Mouse (Mus musculus) CH12F3 (cell line): Measurements from ENCODE around the gene Avpi1.

ENCODE experiments used
- in situ Hi-C: fragments of 300-500 bp; cut with MboI; formaldehyde crosslinking; loops from 2 replicates; pipeline ENCODE4 v1.14.3; 2020; ENCODE audit warnings: low sequenced_read_pairs

Avpi1 gene

DNA sequence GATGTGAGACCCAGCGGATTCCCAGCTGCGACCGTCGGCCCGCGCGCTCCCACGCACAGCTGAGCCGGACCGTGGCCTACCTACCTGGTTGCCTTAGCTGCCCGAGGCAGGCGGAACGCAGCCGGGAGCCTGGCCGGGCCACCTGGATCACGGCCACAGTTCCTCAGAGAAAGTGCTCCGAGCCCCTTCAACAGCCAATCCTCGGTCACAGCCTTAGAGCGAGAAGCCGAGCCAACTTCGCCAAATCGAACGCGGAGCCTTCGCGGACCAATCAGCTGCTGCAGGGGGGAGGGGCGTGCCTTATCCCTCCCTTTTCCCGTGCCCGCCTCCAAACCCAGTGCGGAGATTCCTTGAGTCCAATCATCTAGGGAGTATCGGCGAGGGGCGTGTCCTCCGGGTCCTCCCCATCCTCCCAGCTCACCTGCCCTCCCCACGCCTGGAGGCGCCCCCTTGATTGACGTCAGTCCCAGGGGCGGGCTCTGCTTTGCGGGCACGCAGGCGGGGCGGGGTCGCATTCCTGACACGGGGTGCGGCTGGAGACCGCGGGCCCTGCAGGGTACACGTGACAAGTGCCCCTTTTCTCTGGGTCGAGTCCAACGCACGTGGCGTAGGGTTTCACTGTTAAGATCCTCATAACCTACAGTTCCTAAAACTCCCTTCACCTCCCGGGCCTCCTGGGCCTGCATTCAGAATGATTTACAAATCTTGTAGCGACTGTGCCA lies at the start of gene Avpi1:
Avpi1 (minus strand) TSS at position 273 of the 722 bp plus-strand sequence.
- in situ Hi-C loops = no loop called here

- in situ Hi-C loops = no loop called here
These were observed 48.6 kb upstream of the Avpi1 start for GRCm38 (mm10) chr19:42177461-42177860.

GRCm38 (mm10) chr19:42176841-42177240 lies 48.0 kb upstream of the Avpi1 start:
- in situ Hi-C loops = no loop called here

- in situ Hi-C loops = no loop called here
These were observed 41.4 kb upstream of the Avpi1 start for GRCm38 (mm10) chr19:42170025-42170969.

DNA sequence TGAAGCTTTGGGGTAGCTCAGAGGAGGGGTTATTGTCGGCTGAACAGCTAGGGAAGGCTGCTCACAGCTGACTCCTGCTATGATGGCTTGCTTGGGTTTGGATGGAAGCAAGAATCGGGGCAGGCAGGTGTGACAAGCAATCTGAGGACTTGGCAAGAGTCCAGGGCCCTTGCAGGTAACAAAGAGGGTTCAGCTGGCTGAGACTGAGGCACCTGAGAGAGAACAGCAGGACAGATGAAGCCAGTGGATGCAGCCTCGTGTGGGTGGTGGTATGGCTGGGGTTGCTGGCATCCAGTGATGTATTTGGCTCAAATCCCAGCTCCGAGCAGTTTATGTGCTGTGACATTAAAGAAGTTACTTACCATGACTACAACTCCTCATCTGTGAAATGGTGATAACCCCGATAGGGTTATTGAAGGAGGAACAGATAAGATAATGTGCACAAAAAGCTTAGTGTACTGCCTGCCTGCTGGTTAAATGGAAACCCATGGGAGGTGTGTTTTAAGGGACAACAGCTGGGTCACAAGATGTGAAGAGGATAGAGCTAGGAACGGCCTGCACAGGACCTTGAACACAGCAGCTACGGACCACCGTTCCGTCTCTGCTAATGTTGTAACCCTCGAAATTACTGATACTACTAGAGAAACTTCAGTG lies 40.6 kb upstream of the Avpi1 start:
- in situ Hi-C loops = no loop called here

GRCm38 (mm10) chr19:42167489-42167888 lies 38.6 kb upstream of the Avpi1 start:
- in situ Hi-C loops = no loop called here

DNA sequence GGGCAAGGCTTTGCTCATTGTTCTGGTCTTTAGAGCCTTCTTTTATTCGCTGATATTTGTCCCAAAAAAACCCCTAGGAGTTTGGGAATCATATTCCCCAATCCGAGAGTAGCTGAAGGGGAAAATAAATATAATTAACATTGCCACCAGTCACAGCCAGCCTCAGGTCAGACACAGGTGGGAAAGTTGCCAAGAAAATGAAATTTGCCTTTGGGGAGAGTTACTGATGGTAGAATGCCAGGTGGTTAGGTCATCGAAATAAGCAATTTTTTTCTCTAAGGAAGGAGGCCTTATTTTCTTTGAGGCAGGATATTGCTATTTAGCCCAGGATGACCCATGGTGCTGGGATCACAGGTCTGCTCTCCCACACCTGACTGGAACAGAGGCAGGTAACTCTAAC lies 37.9 kb upstream of the Avpi1 start:
- in situ Hi-C loops = no loop called here

- in situ Hi-C loops = no loop called here
These were observed 37.3 kb upstream of the Avpi1 start for GRCm38 (mm10) chr19:42166130-42166529.

- in situ Hi-C loops = no loop called here
These were observed 35.3 kb upstream of the Avpi1 start for GRCm38 (mm10) chr19:42164188-42164587.

DNA sequence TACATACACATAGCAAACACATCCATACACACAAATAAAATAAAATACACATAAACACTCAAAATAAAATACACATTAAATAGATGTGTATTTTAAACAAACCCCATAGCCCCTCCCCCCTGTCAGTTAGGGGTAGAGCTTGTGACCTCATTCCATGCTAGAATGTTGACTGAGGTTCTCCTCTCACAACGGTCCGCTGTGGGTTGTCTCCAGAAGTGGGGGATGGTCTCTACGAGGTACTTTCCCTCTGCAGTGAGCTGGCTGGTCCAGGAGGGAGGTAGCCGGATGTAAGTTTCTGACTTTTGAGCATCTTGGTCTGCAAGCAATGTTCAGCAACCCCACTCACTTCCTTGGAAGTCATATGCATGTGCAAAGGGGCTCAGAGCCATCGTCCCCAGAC lies 34.9 kb upstream of the Avpi1 start, which contains the start of gene Zfyve27:
Zfyve27 (plus strand) TSS at position 188 of the 400 bp plus-strand sequence.
- in situ Hi-C loops = no loop called here

- in situ Hi-C loops = no loop called here
These were observed 29.6 kb upstream of the Avpi1 start for GRCm38 (mm10) chr19:42158246-42159017.

- in situ Hi-C loops = no loop called here
These were observed 28.8 kb upstream of the Avpi1 start for GRCm38 (mm10) chr19:42157493-42158237.

- in situ Hi-C loops = no loop called here
These were observed 23.1 kb upstream of the Avpi1 start for GRCm38 (mm10) chr19:42151990-42152389.

- in situ Hi-C loops = no loop called here
These were observed 19.7 kb upstream of the Avpi1 start for GRCm38 (mm10) chr19:42148569-42148860.

GRCm38 (mm10) chr19:42147769-42148568 lies 19.1 kb upstream of the Avpi1 start:
- in situ Hi-C loops = no loop called here

- in situ Hi-C loops = no loop called here
These were observed 18.4 kb upstream of the Avpi1 start, which contains the start of gene Marveld1 for GRCm38 (mm10) chr19:42147170-42147768. Marveld1 (plus strand) TSS chr19:42147400.

DNA sequence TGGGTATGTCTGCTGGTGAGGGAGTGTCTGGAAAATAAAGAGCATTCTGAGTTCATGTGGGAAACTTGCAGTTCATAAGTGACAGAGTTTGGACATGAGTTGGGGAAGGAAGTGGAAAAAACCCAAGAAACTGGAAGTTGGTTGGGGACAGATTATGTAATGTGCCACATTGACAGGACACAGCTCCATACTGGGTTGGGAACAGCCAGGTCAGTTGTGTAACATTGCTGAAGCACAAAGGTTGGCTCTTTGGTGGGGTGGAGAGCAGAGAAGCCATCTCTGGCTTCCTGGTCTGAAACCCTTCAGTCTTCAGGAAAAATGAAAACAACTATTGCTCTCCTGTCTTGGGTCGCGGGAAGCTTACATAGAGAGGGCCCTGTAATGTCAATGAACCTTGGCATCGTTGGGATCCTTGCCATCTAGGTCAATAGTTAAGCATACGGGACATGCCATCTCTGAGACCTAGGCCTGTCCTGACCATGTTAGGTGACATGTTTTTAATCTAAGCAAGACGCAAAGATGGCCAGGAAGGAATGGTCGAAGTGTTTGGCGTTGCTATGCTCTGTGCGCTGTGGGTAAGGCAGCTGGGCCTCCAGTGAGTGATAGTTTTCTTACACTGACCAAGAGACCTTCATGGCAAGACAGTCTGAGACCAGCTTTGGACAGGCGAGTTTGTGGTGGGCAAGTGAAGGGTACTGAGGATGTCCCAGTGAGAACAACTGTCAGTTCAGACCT lies 17.6 kb upstream of the Avpi1 start:
- in situ Hi-C loops = no loop called here

GRCm38 (mm10) chr19:42145731-42146130 lies 16.9 kb upstream of the Avpi1 start:
- in situ Hi-C loops = no loop called here
